Mouse (Mus musculus) forebrain, embryonic 11.5 days (tissue): ENCODE results near the gene Csnk1e. TPM values are rescaled to one million over a fixed set of nuclear protein-coding genes. Genes with fewer than 3 reads are reported as not detected.
"Not testable (repeated sequence)": the region's sequence is repeated elsewhere in the genome, so short reads cannot be mapped to it uniquely, and the experiment has no call there.

Source experiments
- ATAC-seq: fragments of 200-750 bp; cut with Nextera tagmentation; replicated peaks from 2 replicates; pipeline ENCODE4 v1.8.0; 2017; ENCODE audit warnings: moderate TSS enrichment; ENCODE audit not compliant: low FRiP score
- DNase-seq: peaks from one replicate; pipeline ENCODE4 v3.0.0-alpha.2; 2017; ENCODE audit warnings: low spot score
- H3K27ac ChIP-seq: fragments of 300-500 bp; sonication (generic); 2 replicates; pipeline ENCODE4 v1.5.1; 2014; ENCODE audit warnings: low read depth, low read length
- H3K27me3 ChIP-seq: fragments of 300-500 bp; sonication (generic); 2 replicates; pipeline ENCODE4 v1.6.1; 2014; ENCODE audit warnings: mild to moderate bottlenecking, low read length, mixed read lengths; ENCODE audit not compliant: control insufficient read depth, insufficient read depth
- H3K36me3 ChIP-seq: fragments of 300-500 bp; sonication (generic); 2 replicates; pipeline ENCODE4 v1.6.1; 2014; ENCODE audit warnings: mild to moderate bottlenecking, low read length, moderate library complexity, mixed read lengths; ENCODE audit not compliant: control insufficient read depth, insufficient read depth
- H3K4me1 ChIP-seq: fragments of 300-500 bp; sonication (generic); replicated peaks from 2 replicates; pipeline ENCODE4 v1.6.1; 2014; ENCODE audit warnings: low read length, mixed read lengths; ENCODE audit not compliant: control insufficient read depth, insufficient read depth
- H3K4me2 ChIP-seq: fragments of 300-500 bp; sonication (generic); 2 replicates; pipeline ENCODE4 v1.6.1; 2014; ENCODE audit warnings: low read depth, mild to moderate bottlenecking, low read length, moderate library complexity, mixed read lengths; ENCODE audit not compliant: severe bottlenecking
- H3K4me3 ChIP-seq: fragments of 300-500 bp; sonication (generic); 2 replicates; pipeline ENCODE4 v1.5.1; 2014; ENCODE audit warnings: low read depth, low read length
- H3K9ac ChIP-seq: fragments of 300-500 bp; sonication (generic); 2 replicates; pipeline ENCODE4 v1.6.1; 2014; ENCODE audit warnings: low read length
- H3K9me3 ChIP-seq: fragments of 300-500 bp; sonication (generic); 2 replicates; pipeline ENCODE4 v1.6.1; 2016; ENCODE audit warnings: low read length, mixed read lengths; ENCODE audit not compliant: control insufficient read depth
- WGBS: fragments of 180-500 bp; shearing (Covaris S2); extraction: QIAGEN DNeasy Blood & Tissue Kit; methylation state at CpG from one replicate; pipeline ENCODE4 v1.1.7; 2014; 5-methylcytosine and 5-hydroxymethylcytosine counted together
- polyA plus RNA-seq: library from polyadenylated mRNA; unstranded; fragments of >200 nt; fragmentation: Nextera tagmentation; extraction: Ambion mirVana; gene quantifications from 2 replicates; pipeline ENCODE4 v1.2.1, GENCODE M21; 2014

Csnk1e gene
- polyA plus RNA-seq, 1 experiment from 2014 or later, result 209 TPM

DNA sequence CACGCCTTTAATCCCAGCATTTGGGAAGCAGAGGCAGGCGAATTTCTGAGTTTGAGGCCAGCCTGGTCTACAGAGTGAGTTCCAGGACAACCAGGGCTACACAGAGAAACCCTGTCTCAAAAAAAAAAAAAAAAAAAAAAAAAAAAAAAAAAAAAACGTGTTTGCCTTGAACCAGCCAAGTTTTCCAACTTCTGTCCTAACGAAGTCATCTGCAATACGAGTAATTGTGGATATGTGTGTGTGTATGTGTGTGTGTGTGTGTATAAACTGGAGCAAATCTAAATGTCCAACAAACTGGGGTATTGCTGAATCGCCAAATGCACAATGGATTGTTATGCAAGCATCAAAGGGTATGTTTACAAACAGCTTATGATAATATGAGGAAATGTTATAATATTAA lies 738 bp upstream of the Csnk1e start:
- not testable (repeated sequence) for H3K4me1 ChIP-seq, ATAC-seq, H3K4me2 ChIP-seq, H3K27me3 ChIP-seq, H3K9ac ChIP-seq, H3K27ac ChIP-seq, H3K9me3 ChIP-seq, H3K4me3 ChIP-seq, H3K36me3 ChIP-seq, DNase-seq
- 46% methylated on average over 6 of the region's 6 CpGs for WGBS

DNA sequence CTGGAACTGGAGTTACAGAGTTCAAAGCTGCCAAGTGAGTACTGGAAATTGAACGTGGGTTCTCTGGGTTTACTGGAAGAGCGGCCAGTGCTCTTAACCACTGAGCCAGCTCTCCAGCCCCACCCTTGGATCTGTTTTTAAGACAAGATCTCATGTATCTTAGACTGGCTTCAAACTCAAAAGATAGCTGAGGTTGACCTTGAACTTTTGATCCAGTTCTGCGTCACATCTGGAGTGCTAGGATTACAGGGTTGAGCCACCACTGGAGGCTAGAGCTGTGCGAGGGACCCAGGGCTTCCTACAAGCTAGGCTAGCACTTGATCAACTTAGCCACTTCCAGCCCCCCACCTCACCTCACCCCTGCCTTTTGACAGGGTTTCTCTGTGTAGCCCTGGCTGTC lies 1.5 kb downstream of the Csnk1e start:
- Histone ChIP-seq H3K9ac (no peak overlapping the region), H3K36me3 (no peaks in the 10 kb centered on the region), H3K27ac (no peak overlapping the region), H3K9me3 (no peaks in the 10 kb centered on the region), H3K4me1 (peaks cover 3% of the 10 kb centered on the region; the same call in 1 of the 2 replicates), H3K4me3 (no peak overlapping the region), H3K27me3 (peaks cover 6% of the 10 kb centered on the region), H3K4me2 (no peak overlapping the region)
- DNase-seq (no peak), ATAC-seq (no peak)
- WGBS, result 92% methylated on average over 4 of the region's 4 CpGs

DNA sequence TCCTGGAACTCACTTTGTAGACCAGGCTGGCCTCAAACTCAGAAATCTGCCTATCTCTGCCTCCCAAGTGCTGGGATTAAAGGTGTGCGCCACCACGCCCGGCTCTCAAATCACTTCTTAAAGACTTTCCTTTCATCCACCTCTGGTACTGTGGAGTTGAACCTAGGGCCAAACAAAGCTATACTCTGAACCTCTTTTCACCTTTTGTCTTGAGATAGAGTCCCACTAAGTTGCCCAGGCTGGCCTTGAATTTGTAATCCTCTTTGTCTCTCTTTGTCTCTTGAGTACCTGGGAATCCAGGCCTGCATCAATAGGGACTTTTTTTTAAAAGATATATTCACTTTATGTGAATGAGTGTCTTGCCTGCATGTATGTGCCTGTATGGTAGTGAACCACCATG lies 7.3 kb downstream of the Csnk1e start:
- Histone ChIP-seq H3K4me2 (no peak overlapping the region), H3K9me3 (no peaks in the 10 kb centered on the region), H3K4me1 (no peaks in the 10 kb centered on the region), H3K27ac (no peak overlapping the region), H3K4me3 (no peak overlapping the region), H3K9ac (no peak overlapping the region), H3K36me3 (no peaks in the 10 kb centered on the region), H3K27me3 (no peaks in the 10 kb centered on the region)
- no peak for DNase-seq
- WGBS, result 91% methylated on average over 3 of the region's 3 CpGs
- ATAC-seq, result no peak

DNA sequence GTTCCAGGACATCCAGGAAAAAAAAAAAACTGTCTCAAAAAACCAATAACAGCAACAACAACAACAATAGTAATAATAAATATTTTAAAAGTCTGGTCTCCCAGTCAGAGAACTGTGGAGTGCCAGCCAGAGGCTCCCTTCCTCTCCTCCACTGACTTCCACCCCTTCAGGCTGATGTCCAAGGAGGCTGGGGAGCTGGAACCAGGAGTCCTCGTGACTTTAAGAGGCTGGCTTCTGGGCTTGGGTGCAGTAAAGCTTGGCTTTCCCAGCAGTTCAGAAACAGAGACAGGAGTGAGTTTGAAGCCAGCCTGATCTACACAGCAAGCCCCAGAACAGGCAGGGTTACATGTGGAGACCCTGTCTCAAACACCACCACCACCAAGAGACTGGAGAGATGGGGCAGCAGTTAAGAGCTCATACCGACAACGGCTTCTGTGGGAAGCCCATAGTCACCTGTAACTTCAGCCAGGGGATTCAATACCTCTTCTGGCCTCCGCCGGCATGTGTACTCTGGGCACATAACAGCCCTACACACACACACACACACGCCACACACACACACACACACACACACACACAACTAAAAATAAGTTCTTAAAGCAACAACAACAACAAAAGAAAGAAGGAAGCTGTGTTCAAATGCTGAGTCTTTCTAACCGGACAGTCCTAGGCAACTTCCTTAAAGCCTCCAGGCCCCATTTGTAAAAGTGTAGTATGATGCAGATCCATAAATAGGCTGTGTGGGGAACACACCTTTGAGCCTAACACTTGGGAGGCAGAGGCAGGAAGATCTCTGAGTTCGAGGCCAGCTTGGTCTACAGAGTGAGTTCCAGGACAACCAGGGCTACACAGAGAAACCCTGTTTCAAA lies 9.3 kb downstream of the Csnk1e start:
- 87% methylated on average over 8 of the region's 8 CpGs for WGBS
- Histone ChIP-seq H3K4me2 (no peak overlapping the region), H3K4me1 (peaks cover 4% of the 10 kb centered on the region; the same call in 1 of the 2 replicates), H3K27ac (no peak overlapping the region), H3K9me3 (no peaks in the 10 kb centered on the region), H3K27me3 (no peaks in the 10 kb centered on the region), H3K4me3 (no peak overlapping the region), H3K36me3 (no peaks in the 10 kb centered on the region), H3K9ac (no peak overlapping the region)
- DNase-seq (no peak), ATAC-seq (no peak)

DNA sequence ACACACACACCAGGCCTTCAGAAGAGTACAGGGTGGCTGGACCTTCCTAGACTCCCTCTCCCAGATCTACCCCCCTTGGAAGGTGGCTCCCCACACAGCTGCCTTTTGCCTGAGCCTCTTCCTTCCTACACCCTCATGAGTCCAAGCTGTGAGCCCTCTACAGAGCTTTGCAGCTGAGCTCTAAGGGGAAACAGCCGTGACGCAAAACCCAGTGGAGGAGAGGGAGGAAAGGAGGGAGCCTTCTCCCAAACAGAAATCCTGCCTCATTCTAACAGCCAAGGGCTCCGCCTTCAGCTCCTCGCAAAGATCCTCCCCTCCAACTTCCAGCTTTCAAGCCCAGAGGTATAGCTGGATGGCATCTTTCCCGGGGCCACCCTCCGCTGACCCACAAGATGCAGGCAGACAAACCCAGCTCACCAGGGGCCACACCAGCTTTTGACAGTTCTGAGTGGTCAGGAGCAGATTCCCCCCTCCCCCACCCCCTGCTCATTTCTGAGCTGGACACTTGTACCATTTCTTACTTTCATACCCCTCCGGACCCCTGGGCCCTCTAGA lies 11.4 kb downstream of the Csnk1e start:
- Histone ChIP-seq H3K4me1 (peaks cover 14% of the 10 kb centered on the region), H3K27me3 (no peaks in the 10 kb centered on the region), H3K27ac (no peak overlapping the region), H3K9me3 (no peaks in the 10 kb centered on the region), H3K4me2 (no peak overlapping the region), H3K36me3 (no peaks in the 10 kb centered on the region), H3K9ac (no peak overlapping the region), H3K4me3 (no peak overlapping the region)
- 51% methylated on average over 7 of the region's 7 CpGs for WGBS
- DNase-seq (no peak), ATAC-seq (no peak)

DNA sequence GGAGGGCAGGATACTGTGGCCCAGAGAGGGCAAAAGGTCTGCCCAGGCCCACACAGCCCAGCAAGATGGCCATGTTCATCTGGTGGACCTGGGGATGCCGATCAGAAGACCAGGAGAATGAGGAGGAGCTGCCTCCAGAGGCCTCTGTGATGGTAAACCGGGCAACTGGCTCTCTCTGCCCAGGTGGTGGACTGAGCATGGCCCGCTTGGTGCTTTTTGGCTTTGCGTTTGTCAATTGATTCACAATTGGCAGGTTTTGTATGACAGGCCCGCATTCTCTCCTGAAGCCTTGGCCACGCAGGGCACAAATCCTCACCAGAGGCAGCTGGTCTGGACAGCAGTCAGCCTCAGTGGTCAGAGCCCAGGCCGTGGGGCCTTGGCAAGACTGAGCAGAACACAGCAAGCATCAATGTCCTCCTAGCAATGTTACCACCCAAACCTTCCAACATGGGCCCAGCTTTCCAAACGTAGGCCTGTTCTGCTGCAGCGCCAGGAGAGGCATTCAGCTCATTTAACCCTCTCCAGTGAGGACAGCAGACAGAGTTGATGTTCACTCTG lies 12.3 kb downstream of the Csnk1e start:
- 78% methylated on average over 9 of the region's 9 CpGs for WGBS
- H3K4me2 ChIP-seq, result no peak overlapping the region
- no peaks in the 10 kb centered on the region for H3K9me3 ChIP-seq
- no peak overlapping the region for H3K27ac ChIP-seq
- H3K4me3 ChIP-seq, result no peak overlapping the region
- H3K4me1 ChIP-seq, result peaks cover 15% of the 10 kb centered on the region
- peaks cover 5% of the 10 kb centered on the region; the same call in 1 of the 2 replicates for H3K36me3 ChIP-seq
- no peaks in the 10 kb centered on the region for H3K27me3 ChIP-seq
- H3K9ac ChIP-seq, result no peak overlapping the region
- DNase-seq (no peak), ATAC-seq (no peak)

DNA sequence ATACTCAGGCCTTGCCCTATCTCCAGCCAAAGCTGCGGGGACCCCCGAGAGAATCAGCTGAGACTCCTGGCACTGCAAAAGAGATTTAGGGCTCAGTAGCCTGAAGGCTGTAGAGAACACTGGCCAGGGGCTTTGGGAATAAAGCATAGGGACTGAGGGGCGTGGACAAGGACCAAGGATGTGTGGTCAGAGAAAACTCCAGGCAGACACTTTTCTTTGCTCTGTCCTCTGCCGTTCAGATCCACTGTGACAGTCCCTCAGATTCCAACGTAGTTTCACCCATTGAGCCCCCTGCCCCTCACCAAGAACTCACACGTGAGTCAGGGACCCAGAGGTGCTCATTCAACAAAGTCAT lies 13.1 kb downstream of the Csnk1e start:
- Histone ChIP-seq H3K27ac (peak overlapping the region; percentile 96), H3K4me2 (peak overlapping the region; percentile 95), H3K4me3 (peak overlapping the region; percentile 94), H3K27me3 (no peaks in the 10 kb centered on the region), H3K9me3 (no peaks in the 10 kb centered on the region), H3K4me1 (peaks cover 15% of the 10 kb centered on the region), H3K36me3 (peaks cover 11% of the 10 kb centered on the region; the same call in 1 of the 2 replicates), H3K9ac (peak overlapping the region; percentile 100)
- WGBS, result 2% methylated on average over 6 of the region's 6 CpGs
- DNase-seq (no peak), ATAC-seq (no peak; the same call in 1 of the 2 replicates)

DNA sequence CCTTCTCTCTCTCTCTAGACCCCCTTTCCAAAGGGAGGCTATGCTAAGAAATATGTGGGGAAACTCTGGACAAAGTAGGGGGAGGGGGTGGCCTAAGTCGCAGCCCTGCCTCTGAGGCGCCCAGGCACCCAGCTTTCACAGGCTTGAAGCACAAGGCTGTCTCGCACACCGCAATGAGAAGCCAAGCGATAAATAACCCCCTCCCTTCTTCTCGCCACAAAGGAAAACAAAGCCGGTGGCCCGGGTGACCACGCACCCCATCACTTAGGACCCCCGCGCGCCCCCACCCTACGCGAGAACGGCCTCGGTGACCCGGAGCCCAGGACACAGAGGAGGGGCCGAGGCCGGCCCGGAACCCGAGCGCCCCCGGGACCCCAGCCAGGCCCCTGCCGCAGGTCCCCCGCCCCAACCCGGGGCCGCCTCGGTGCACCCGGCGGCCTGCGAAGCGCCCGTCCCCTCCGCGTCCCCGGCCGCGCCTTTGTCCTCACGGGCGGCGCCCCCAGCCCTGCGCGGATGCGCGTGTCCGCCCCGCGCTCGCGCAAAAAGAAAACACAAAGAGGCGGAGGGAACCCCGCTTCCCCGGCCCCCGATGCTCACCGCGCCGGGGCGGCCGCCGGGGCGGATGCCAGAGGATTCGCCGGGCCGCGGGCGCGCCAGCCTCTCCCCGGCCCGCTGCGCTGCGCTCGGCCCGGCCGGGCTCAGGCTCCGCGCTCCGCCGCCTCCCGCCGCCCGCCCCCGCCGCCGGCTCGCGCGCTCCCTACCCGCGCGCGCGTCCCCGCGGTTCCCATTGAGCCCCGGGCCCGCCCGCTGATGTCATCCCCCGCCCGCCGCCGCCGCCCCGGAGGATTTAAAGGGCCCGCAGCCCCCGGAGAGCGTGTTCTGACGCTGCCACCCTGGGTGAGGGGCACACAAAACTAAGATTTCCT lies 13.8 kb downstream of the Csnk1e start:
- Histone ChIP-seq H3K27me3 (no peaks in the 10 kb centered on the region), H3K9me3 (no peaks in the 10 kb centered on the region), H3K9ac (peak overlapping the region; percentile 100), H3K4me1 (peaks cover 15% of the 10 kb centered on the region), H3K27ac (peak overlapping the region; percentile 96), H3K4me3 (peak overlapping the region; percentile 94), H3K36me3 (peaks cover 11% of the 10 kb centered on the region; the same call in 1 of the 2 replicates), H3K4me2 (peak overlapping the region; percentile 95)
- 1% methylated on average over 55 of the region's 107 CpGs for WGBS
- peak; percentile 81 for ATAC-seq
- peak; percentile 92 for DNase-seq
